Mouse (Mus musculus) kidney, adult 2 months (tissue): ENCODE measurements around the gene Polr1d.

Experiments
- CTCF ChIP-seq: fragments of 200-500 bp; conservative IDR thresholded peaks from 2 replicates; pipeline ENCODE4 v1.5.1; 2011; ENCODE audit warnings: low read depth, mild to moderate bottlenecking, control low read depth, low read length, moderate library complexity, mixed read lengths; ENCODE audit not compliant: insufficient read depth, insufficient read length
- POLR2A ChIP-seq: fragments of 200-500 bp; IDR thresholded peaks from one replicate; pipeline ENCODE4 v1.6.1; 2011; ENCODE audit warnings: low read depth, low read length, control low read depth

- TF ChIP-seq CTCF (no peak), POLR2A (no peak)
Observed at GRCm38 (mm10) chr5:147034283-147034682, 42.6 kb upstream of the Polr1d start.
